Mouse (Mus musculus): Measurements from ENCODE around the gene Nfkbib. TPM values are rescaled to one million over a fixed set of nuclear protein-coding genes. Genes with fewer than 3 reads are reported as not detected.

Gene Nfkbib
- polyA plus RNA-seq, 1 experiment from 2014 or later, result 62.9 TPM

DNA sequence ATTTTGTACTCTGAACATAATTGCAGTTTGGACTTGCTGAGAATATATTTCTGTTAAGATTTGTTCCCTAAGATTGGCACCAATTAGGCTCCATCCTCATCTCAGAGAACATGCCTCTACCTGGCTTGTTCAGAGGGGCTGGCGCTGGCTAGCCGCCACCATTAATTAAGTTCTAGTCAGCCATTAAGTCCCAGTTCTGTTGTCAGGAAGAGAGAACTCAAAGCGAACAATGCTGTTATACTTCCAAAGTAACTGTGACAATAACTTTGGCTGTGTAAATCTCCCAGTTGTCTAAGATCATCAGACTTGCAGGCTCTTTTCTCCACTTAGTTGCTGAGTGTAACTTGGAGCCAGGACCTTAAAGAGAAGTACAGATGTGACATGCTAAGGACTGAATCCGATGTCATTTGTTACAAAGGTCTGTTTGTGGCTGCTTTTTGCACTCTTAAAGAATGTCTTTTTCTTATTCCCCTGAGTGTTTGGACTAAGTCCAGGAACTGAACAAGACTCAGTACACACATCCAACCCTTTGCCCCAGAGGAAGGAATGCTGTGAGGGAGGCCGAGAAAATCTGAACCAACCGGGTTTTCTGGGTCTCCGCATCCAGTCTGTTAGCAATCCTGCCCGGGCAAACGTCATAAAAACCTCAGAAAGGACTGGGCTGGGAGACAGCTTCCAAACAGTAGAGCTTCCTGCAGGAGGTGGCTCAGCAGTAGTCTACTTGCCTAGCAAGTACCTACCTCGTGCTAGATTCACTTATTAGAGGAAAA, 34.8 kb upstream of the Nfkbib start:
- ATAC-seq (ENCODE audit: low FRiP score) (no peak), DNase-seq (ENCODE audit: low spot score) (peak; percentile 40)
- Histone ChIP-seq H3K27me3 (ENCODE audit: control insufficient read depth, insufficient read depth, low read length) (no peaks in the 10 kb centered on the region), H3K9me3 (ENCODE audit: control insufficient read depth, low read length) (no peaks in the 10 kb centered on the region), H3K4me2 (replicated peaks) (no peak overlapping the region), H3K9ac (no peak overlapping the region), H3K36me3 (replicated peaks; ENCODE audit: control insufficient read depth, insufficient read depth) (no peaks in the 10 kb centered on the region), H3K4me1 (replicated peaks; ENCODE audit: control insufficient read depth, insufficient read depth, low read length) (peaks cover 6% of the 10 kb centered on the region; the same call in 1 of the 2 replicates), H3K4me3 (replicated peaks; ENCODE audit: low read length) (no peak overlapping the region), H3K27ac (peak overlapping the region; percentile 55)
- WGBS, result 28% methylated on average over 10 of the region's 10 CpGs

DNA sequence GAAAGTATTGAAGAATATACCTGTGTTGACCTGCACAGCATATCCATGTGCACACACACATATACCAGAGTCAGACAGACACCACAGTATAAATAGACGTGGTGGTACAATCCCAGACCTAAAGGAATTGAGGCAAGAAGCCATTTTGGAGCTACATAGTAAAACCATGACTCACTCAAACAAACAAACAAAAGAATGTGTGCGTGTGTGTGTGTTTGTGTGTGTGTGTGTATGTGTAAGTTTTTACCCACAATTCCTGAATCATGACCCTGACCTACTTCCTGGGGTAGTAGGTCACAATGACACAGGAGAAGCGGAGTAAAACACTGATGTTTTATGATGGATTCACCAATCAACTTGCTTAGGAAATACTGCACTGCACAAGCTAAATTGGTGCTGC, 34.1 kb upstream of the Nfkbib start:
- Histone ChIP-seq H3K27ac (peak overlapping the region; percentile 55), H3K9ac (no peak overlapping the region), H3K4me3 (replicated peaks; ENCODE audit: low read length) (no peak overlapping the region), H3K4me2 (replicated peaks) (no peak overlapping the region), H3K9me3 (ENCODE audit: control insufficient read depth, low read length) (no peaks in the 10 kb centered on the region), H3K36me3 (replicated peaks; ENCODE audit: control insufficient read depth, insufficient read depth) (no peaks in the 10 kb centered on the region), H3K27me3 (ENCODE audit: control insufficient read depth, insufficient read depth, low read length) (no peaks in the 10 kb centered on the region), H3K4me1 (replicated peaks; ENCODE audit: control insufficient read depth, insufficient read depth, low read length) (peaks cover 6% of the 10 kb centered on the region; the same call in 1 of the 2 replicates)
- WGBS, result 77% methylated on average over 3 of the region's 3 CpGs
- no peak for ATAC-seq (ENCODE audit: low FRiP score)
- DNase-seq (ENCODE audit: low spot score), result no peak

GRCm38 (mm10) chr7:28799994-28800393, 32.7 kb upstream of the Nfkbib start:
- no peaks in the 10 kb centered on the region for H3K36me3 ChIP-seq (replicated peaks; ENCODE audit: control insufficient read depth, insufficient read depth)
- DNase-seq (ENCODE audit: low spot score) (no peak), ATAC-seq (ENCODE audit: low FRiP score) (no peak)
- H3K27me3 ChIP-seq (ENCODE audit: control insufficient read depth, insufficient read depth, low read length), result no peaks in the 10 kb centered on the region
- H3K4me2 ChIP-seq (replicated peaks), result no peak overlapping the region
- H3K27ac ChIP-seq, result no peak overlapping the region
- WGBS, result 95% methylated on average over 9 of the region's 9 CpGs
- no peak overlapping the region for H3K4me3 ChIP-seq (replicated peaks; ENCODE audit: low read length)
- H3K9me3 ChIP-seq (ENCODE audit: control insufficient read depth, low read length), result no peaks in the 10 kb centered on the region
- H3K9ac ChIP-seq, result no peak overlapping the region
- H3K4me1 ChIP-seq (replicated peaks; ENCODE audit: control insufficient read depth, insufficient read depth, low read length), result peaks cover 6% of the 10 kb centered on the region; the same call in 1 of the 2 replicates

- WGBS, result 15% methylated on average over 32 of the region's 32 CpGs
- DNase-seq (ENCODE audit: low spot score) (peak; percentile 82), ATAC-seq (ENCODE audit: low FRiP score) (peak; percentile 69; the same call in 1 of the 2 replicates)
- H3K4me2 ChIP-seq (replicated peaks), result peak overlapping the region; percentile 35
- no peaks in the 10 kb centered on the region for H3K36me3 ChIP-seq (replicated peaks; ENCODE audit: control insufficient read depth, insufficient read depth)
- H3K9ac ChIP-seq, result no peak overlapping the region
- H3K4me3 ChIP-seq (replicated peaks; ENCODE audit: low read length), result no peak overlapping the region
- H3K4me1 ChIP-seq (replicated peaks; ENCODE audit: control insufficient read depth, insufficient read depth, low read length), result no peaks in the 10 kb centered on the region
- no peak overlapping the region for H3K27ac ChIP-seq
- no peaks in the 10 kb centered on the region for H3K27me3 ChIP-seq (ENCODE audit: control insufficient read depth, insufficient read depth, low read length)
- no peaks in the 10 kb centered on the region for H3K9me3 ChIP-seq (ENCODE audit: control insufficient read depth, low read length)
These were observed 29.3 kb upstream of the Nfkbib start for GRCm38 (mm10) chr7:28796562-28796975.

GRCm38 (mm10) chr7:28795832-28796231, 28.5 kb upstream of the Nfkbib start:
- no peak overlapping the region for H3K27ac ChIP-seq
- no peaks in the 10 kb centered on the region for H3K4me1 ChIP-seq (replicated peaks; ENCODE audit: control insufficient read depth, insufficient read depth, low read length)
- no peaks in the 10 kb centered on the region for H3K9me3 ChIP-seq (ENCODE audit: control insufficient read depth, low read length)
- no peaks in the 10 kb centered on the region for H3K27me3 ChIP-seq (ENCODE audit: control insufficient read depth, insufficient read depth, low read length)
- no peak overlapping the region for H3K4me3 ChIP-seq (replicated peaks; ENCODE audit: low read length)
- WGBS, result 81% methylated on average over 15 of the region's 15 CpGs
- H3K36me3 ChIP-seq (replicated peaks; ENCODE audit: control insufficient read depth, insufficient read depth), result no peaks in the 10 kb centered on the region
- no peak overlapping the region for H3K9ac ChIP-seq
- peak overlapping the region; percentile 35 for H3K4me2 ChIP-seq (replicated peaks)
- ATAC-seq (ENCODE audit: low FRiP score), result no peak
- DNase-seq (ENCODE audit: low spot score), result no peak

GRCm38 (mm10) chr7:28794496-28794895, 27.2 kb upstream of the Nfkbib start:
- H3K27me3 ChIP-seq (ENCODE audit: control insufficient read depth, insufficient read depth, low read length), result no peaks in the 10 kb centered on the region
- no peak overlapping the region for H3K4me3 ChIP-seq (replicated peaks; ENCODE audit: low read length)
- H3K9ac ChIP-seq, result no peak overlapping the region
- H3K4me1 ChIP-seq (replicated peaks; ENCODE audit: control insufficient read depth, insufficient read depth, low read length), result no peaks in the 10 kb centered on the region
- no peak overlapping the region for H3K27ac ChIP-seq
- ATAC-seq (ENCODE audit: low FRiP score) (no peak), DNase-seq (ENCODE audit: low spot score) (no peak)
- 74% methylated on average over 3 of the region's 3 CpGs for WGBS
- H3K9me3 ChIP-seq (ENCODE audit: control insufficient read depth, low read length), result no peaks in the 10 kb centered on the region
- no peaks in the 10 kb centered on the region for H3K36me3 ChIP-seq (replicated peaks; ENCODE audit: control insufficient read depth, insufficient read depth)
- no peak overlapping the region for H3K4me2 ChIP-seq (replicated peaks)

- no peaks in the 10 kb centered on the region for H3K36me3 ChIP-seq (replicated peaks; ENCODE audit: control insufficient read depth, insufficient read depth)
- no peak overlapping the region for H3K9ac ChIP-seq
- DNase-seq (ENCODE audit: low spot score) (no peak), ATAC-seq (ENCODE audit: low FRiP score) (no peak)
- H3K4me3 ChIP-seq (replicated peaks; ENCODE audit: low read length), result no peak overlapping the region
- H3K27me3 ChIP-seq (ENCODE audit: control insufficient read depth, insufficient read depth, low read length), result no peaks in the 10 kb centered on the region
- H3K4me2 ChIP-seq (replicated peaks), result no peak overlapping the region
- 36% methylated on average over 2 of the region's 2 CpGs for WGBS
- H3K27ac ChIP-seq, result no peak overlapping the region
- H3K9me3 ChIP-seq (ENCODE audit: control insufficient read depth, low read length), result no peaks in the 10 kb centered on the region
- no peaks in the 10 kb centered on the region for H3K4me1 ChIP-seq (replicated peaks; ENCODE audit: control insufficient read depth, insufficient read depth, low read length)
These were observed 26.5 kb upstream of the Nfkbib start for GRCm38 (mm10) chr7:28793834-28794233.

- Histone ChIP-seq H3K4me2 (replicated peaks) (no peak overlapping the region), H3K9ac (no peak overlapping the region), H3K36me3 (replicated peaks; ENCODE audit: control insufficient read depth, insufficient read depth) (no peaks in the 10 kb centered on the region; the same call in 1 of the 2 replicates), H3K27ac (no peak overlapping the region), H3K4me3 (replicated peaks; ENCODE audit: low read length) (no peak overlapping the region), H3K4me1 (replicated peaks; ENCODE audit: control insufficient read depth, insufficient read depth, low read length) (no peaks in the 10 kb centered on the region), H3K27me3 (ENCODE audit: control insufficient read depth, insufficient read depth, low read length) (no peaks in the 10 kb centered on the region), H3K9me3 (ENCODE audit: control insufficient read depth, low read length) (no peaks in the 10 kb centered on the region)
- WGBS, result 87% methylated on average over 13 of the region's 14 CpGs
- ATAC-seq (ENCODE audit: low FRiP score) (no peak), DNase-seq (ENCODE audit: low spot score) (no peak)
These were observed 25.3 kb upstream of the Nfkbib start for GRCm38 (mm10) chr7:28792391-28793185.

DNA sequence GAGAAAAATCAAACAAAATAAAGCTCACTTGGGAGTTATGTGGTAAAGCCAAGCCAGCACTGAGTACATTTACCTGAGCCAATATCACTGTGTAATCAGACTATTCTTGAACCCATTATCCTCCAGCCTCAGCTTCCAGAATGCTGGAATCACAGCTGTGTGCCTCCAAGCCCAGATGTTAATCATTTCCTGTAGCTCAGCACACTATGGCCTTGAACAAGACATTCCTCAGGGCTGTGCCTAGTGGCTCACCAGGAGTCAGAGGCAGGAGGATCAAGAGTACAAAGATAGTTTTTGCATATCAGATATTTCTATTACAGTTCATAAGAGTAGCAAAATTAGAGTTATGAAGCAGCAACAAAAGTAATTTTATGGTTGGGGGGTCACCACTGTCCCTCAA, 24.4 kb upstream of the Nfkbib start:
- no peaks in the 10 kb centered on the region for H3K4me1 ChIP-seq (replicated peaks; ENCODE audit: control insufficient read depth, insufficient read depth, low read length)
- H3K27ac ChIP-seq, result no peak overlapping the region
- no peak overlapping the region for H3K4me2 ChIP-seq (replicated peaks)
- no peak overlapping the region for H3K9ac ChIP-seq
- H3K27me3 ChIP-seq (ENCODE audit: control insufficient read depth, insufficient read depth, low read length), result no peaks in the 10 kb centered on the region
- DNase-seq (ENCODE audit: low spot score), result no peak
- peaks cover 3% of the 10 kb centered on the region for H3K36me3 ChIP-seq (replicated peaks; ENCODE audit: control insufficient read depth, insufficient read depth)
- no peak overlapping the region for H3K4me3 ChIP-seq (replicated peaks; ENCODE audit: low read length)
- H3K9me3 ChIP-seq (ENCODE audit: control insufficient read depth, low read length), result no peaks in the 10 kb centered on the region
- ATAC-seq (ENCODE audit: low FRiP score), result no peak
